Mouse (Mus musculus) kidney, adult 9 months (tissue): ENCODE data around the gene Il17c.

Source experiments
- DNase-seq: peaks from one replicate; pipeline ENCODE4 v3.0.0; 2022

Il17c gene

GRCm38 (mm10) chr8:122431694-122432442 lies 10.0 kb downstream of the Il17c start:
- peak; percentile 62 for DNase-seq

- peak; percentile 90 for DNase-seq
Measured at GRCm38 (mm10) chr8:122432443-122433268, 10.8 kb downstream of the Il17c start, which contains the start of gene Cyba. TSS of gene Cyba (minus strand) at chr8:122432930.

GRCm38 (mm10) chr8:122433269-122433905 lies 11.6 kb downstream of the Il17c start:
- no peak for DNase-seq

- DNase-seq = no peak
Measured at GRCm38 (mm10) chr8:122435375-122435774, 13.6 kb downstream of the Il17c start.

GRCm38 (mm10) chr8:122436146-122436545 lies 14.3 kb downstream of the Il17c start:
- DNase-seq = no peak

- DNase-seq = no peak
Measured at GRCm38 (mm10) chr8:122436586-122437125, 14.8 kb downstream of the Il17c start.

- DNase-seq = no peak
Measured at GRCm38 (mm10) chr8:122437708-122438331, 16.0 kb downstream of the Il17c start.

- no peak for DNase-seq
Measured at GRCm38 (mm10) chr8:122439336-122439735, 17.5 kb downstream of the Il17c start.

GRCm38 (mm10) chr8:122441326-122441725 lies 19.5 kb downstream of the Il17c start:
- DNase-seq = no peak

- DNase-seq = peak; percentile 56
Measured at GRCm38 (mm10) chr8:122442356-122442755, 20.5 kb downstream of the Il17c start.

- DNase-seq = no peak
Measured at GRCm38 (mm10) chr8:122442781-122443180, 21.0 kb downstream of the Il17c start.

GRCm38 (mm10) chr8:122443262-122444006 lies 21.6 kb downstream of the Il17c start, which contains the start of gene Mvd:
TSS of gene Mvd (minus strand) at chr8:122443422.
- peak; percentile 100 for DNase-seq

GRCm38 (mm10) chr8:122444058-122444748 lies 22.4 kb downstream of the Il17c start:
- DNase-seq = peak; percentile 92

- no peak for DNase-seq
Measured at GRCm38 (mm10) chr8:122445203-122445602, 23.4 kb downstream of the Il17c start.

GRCm38 (mm10) chr8:122451161-122451703 lies 29.4 kb downstream of the Il17c start:
- DNase-seq = no peak

GRCm38 (mm10) chr8:122452154-122452553 lies 30.3 kb downstream of the Il17c start:
- no peak for DNase-seq

GRCm38 (mm10) chr8:122454409-122454808 lies 32.6 kb downstream of the Il17c start:
- DNase-seq = no peak

- no peak for DNase-seq
Measured at GRCm38 (mm10) chr8:122457171-122457570, 35.4 kb downstream of the Il17c start.

- DNase-seq = no peak
Measured at GRCm38 (mm10) chr8:122459218-122459900, 37.5 kb downstream of the Il17c start.

- DNase-seq = no peak
Measured at GRCm38 (mm10) chr8:122459990-122460389, 38.2 kb downstream of the Il17c start.
